Mouse (Mus musculus) bone marrow, adult 2 months (tissue): Measurements from ENCODE around the gene Vps52.

Source experiments
- CTCF ChIP-seq: fragments of 200-500 bp; IDR thresholded peaks from 2 replicates; pipeline ENCODE4 v1.5.1; 2011; ENCODE audit warnings: low read length, control low read depth; ENCODE audit not compliant: control insufficient read depth, insufficient read depth
- POLR2A ChIP-seq: fragments of 200-500 bp; IDR thresholded peaks from 2 replicates; pipeline ENCODE4 v1.6.1; 2011; ENCODE audit warnings: low read depth, mild to moderate bottlenecking, control low read depth, low read length, borderline replicate concordance; ENCODE audit not compliant: control insufficient read depth

DNA sequence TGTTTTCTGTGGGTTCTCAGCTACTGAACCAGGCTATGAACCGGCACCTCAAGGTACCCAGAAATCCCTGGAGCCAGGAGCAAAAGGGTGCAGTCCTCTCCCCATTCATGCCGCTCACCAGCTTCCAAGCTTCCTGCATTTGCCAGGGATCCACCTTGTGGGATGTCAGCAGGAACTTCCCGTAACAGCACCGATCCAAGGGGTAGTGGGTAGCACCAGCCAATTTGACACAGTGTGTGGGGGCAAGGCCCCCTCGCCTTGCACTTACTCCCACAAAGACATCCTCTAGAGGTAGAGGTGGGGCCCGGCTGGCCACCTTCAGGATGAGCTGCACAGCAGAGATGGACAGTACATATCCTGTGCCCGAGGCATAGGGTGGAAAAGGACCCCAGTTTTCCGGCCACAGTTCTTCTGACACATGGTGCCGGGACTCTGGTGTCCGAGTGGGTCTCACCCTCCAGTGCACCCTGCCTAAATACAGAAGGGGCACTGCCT, 5.4 kb upstream of the Vps52 start:
- TF ChIP-seq CTCF (no peak), POLR2A (no peak)
